Mouse (Mus musculus) neural tube, embryonic 14.5 days (tissue): Measurements from ENCODE around the gene Adgrb3. TPM values are rescaled to one million over a fixed set of nuclear protein-coding genes. Genes with fewer than 3 reads are reported as not detected.

Experiments
- ATAC-seq: fragments of 200-750 bp; cut with Nextera tagmentation; 2 replicates; pipeline ENCODE4 v1.8.0; 2017; ENCODE audit warnings: low read depth, mild to moderate bottlenecking, moderate TSS enrichment, moderate library complexity
- H3K27ac ChIP-seq: fragments of 300-500 bp; sonication (generic); 2 replicates; pipeline ENCODE4 v1.5.1; 2014; ENCODE audit warnings: low read depth, mild to moderate bottlenecking, control low read depth, low read length, moderate library complexity, mixed read lengths
- H3K27me3 ChIP-seq: fragments of 300-500 bp; sonication (generic); 2 replicates; pipeline ENCODE4 v1.6.1; 2014; ENCODE audit warnings: low read length; ENCODE audit not compliant: control insufficient read depth, insufficient read depth
- H3K36me3 ChIP-seq: fragments of 300-500 bp; sonication (generic); 2 replicates; pipeline ENCODE4 v1.6.1; 2014; ENCODE audit warnings: low read length, mixed read lengths; ENCODE audit not compliant: control insufficient read depth, insufficient read depth
- H3K4me1 ChIP-seq: fragments of 300-500 bp; sonication (generic); 2 replicates; pipeline ENCODE4 v1.6.1; 2014; ENCODE audit warnings: low read length; ENCODE audit not compliant: control insufficient read depth, insufficient read depth
- H3K4me2 ChIP-seq: fragments of 300-500 bp; sonication (generic); 2 replicates; pipeline ENCODE4 v1.6.1; 2014; ENCODE audit warnings: mild to moderate bottlenecking, low read depth, low read length, control low read depth
- H3K4me3 ChIP-seq: fragments of 300-500 bp; sonication (generic); 2 replicates; pipeline ENCODE4 v1.5.1; 2014; ENCODE audit warnings: low read depth, low read length, control low read depth, mixed read lengths
- H3K9ac ChIP-seq: fragments of 300-500 bp; sonication (generic); replicated peaks from 2 replicates; pipeline ENCODE4 v1.6.1; 2014; ENCODE audit warnings: low read depth, mild to moderate bottlenecking, control low read depth, low read length, mixed read lengths
- H3K9me3 ChIP-seq: fragments of 300-500 bp; sonication (generic); 2 replicates; pipeline ENCODE4 v1.6.1; 2016; ENCODE audit warnings: low read length; ENCODE audit not compliant: control insufficient read depth
- WGBS: fragments of 180-500 bp; shearing (Covaris S2); extraction: QIAGEN DNeasy Blood & Tissue Kit; methylation state at CpG from one replicate; pipeline ENCODE4 v1.1.7; 2014; 5-methylcytosine and 5-hydroxymethylcytosine counted together
- polyA plus RNA-seq: library from polyadenylated mRNA; unstranded; fragments of >200 nt; fragmentation: Nextera tagmentation; extraction: Ambion mirVana; gene quantifications from 2 replicates; pipeline ENCODE4 v1.2.1, GENCODE M21; 2014

Gene Adgrb3
- polyA plus RNA-seq, 1 experiment from 2014 or later, result 71.2 TPM

DNA sequence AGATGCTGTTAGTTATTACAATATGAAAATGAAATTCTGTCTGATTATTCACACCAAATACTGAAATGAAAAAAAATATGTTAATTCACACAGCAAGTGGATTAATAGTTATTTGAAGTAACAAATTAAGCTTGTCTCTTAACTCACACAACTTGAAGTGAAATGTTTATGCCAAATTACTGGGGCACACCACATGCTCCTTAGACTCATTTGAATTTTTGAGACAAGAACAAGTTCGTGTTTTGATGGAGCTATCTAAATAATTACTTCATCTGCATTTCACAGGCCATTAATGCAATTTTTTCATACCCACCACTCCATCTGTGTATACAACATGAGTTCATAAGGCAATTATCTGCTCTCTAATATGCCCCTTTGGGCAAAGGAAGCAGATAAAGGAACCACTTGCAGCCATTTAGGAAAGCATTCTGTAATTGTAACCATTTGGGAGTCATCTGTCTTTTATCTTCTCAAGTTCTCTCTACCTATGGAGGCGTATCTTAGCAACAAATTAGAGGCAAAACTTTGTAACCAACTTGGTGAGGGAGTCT is 240.9 kb downstream of the Adgrb3 start:
- Histone ChIP-seq H3K27me3 (no peaks in the 10 kb centered on the region), H3K36me3 (no peaks in the 10 kb centered on the region), H3K9ac (no peak overlapping the region), H3K4me2 (no peak overlapping the region), H3K27ac (no peak overlapping the region), H3K4me1 (no peaks in the 10 kb centered on the region), H3K4me3 (no peak overlapping the region), H3K9me3 (no peaks in the 10 kb centered on the region)
- peak; percentile 41; the same call in 1 of the 2 replicates for ATAC-seq
- WGBS, result 50% methylated on average over 2 of the region's 2 CpGs

DNA sequence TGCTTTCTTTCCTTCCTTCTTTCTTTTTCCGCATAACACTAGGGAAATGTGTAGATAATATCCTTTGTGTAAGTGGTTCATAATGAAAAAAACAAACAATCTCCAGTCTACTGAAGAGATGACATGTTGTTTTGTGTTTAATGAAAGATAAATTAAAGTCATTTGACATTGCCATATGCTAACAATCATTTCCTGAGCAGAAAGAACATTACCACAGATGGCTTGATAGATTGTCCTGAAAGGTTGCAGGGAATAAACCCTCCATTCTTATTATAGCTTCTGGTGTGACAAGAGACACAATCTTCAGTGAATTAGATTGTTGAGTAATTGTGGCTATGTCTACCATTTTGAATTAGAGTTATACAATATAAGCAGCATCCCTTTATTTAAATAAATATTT is 247.8 kb downstream of the Adgrb3 start:
- H3K27ac ChIP-seq, result no peak overlapping the region
- H3K27me3 ChIP-seq, result no peaks in the 10 kb centered on the region
- H3K4me2 ChIP-seq, result no peak overlapping the region
- no peak overlapping the region for H3K4me3 ChIP-seq
- ATAC-seq, result no peak
- no peaks in the 10 kb centered on the region for H3K9me3 ChIP-seq
- 48% methylated on average over 1 of the region's 1 CpGs for whole genome bisulfite sequencing
- H3K4me1 ChIP-seq, result no peaks in the 10 kb centered on the region
- H3K36me3 ChIP-seq, result no peaks in the 10 kb centered on the region
- no peak overlapping the region for H3K9ac ChIP-seq

DNA sequence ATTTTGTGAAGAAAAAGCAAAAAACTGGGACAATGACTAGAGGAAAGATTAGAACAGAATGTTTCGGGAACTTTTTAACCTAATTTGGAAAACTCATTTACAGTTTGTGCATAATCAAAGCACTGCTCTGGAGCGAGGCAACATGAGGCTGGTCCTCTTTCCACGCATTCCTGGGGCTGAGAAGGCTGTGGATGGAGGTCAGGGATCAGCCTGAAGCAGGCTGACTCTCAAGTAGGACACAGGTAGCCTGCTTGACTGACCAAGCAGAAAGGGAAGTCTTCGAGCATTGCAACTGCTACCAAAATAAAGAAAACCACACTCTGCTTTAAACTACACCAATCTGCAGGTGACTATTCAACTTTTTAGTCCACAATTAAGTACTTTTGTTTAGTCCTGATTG is 251.7 kb downstream of the Adgrb3 start:
- Histone ChIP-seq H3K9me3 (no peaks in the 10 kb centered on the region), H3K27me3 (no peaks in the 10 kb centered on the region), H3K4me3 (no peak overlapping the region), H3K27ac (no peak overlapping the region), H3K4me1 (no peaks in the 10 kb centered on the region), H3K9ac (no peak overlapping the region), H3K4me2 (no peak overlapping the region), H3K36me3 (no peaks in the 10 kb centered on the region)
- 89% methylated on average over 4 of the region's 4 CpGs for WGBS
- no peak for ATAC-seq

DNA sequence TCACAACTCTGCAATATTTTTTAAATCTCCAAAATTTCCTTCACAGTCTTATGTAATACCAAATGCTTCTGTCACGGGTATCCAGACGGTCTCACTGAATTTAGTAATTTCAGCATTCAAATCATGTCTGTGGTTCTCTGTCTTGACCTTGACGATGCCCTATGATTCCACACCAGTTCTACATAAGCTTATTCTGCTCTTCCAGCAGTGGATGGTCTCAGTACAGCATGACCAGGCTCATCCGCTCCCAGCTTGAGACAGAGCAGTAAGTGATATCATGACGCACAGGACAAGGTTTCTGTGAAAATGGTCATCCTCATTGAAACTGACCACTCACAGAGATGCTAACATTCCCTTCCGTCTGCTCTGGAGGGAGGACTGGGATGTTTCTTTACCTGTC is 252.9 kb downstream of the Adgrb3 start:
- Histone ChIP-seq H3K9ac (no peak overlapping the region), H3K4me1 (no peaks in the 10 kb centered on the region), H3K4me2 (no peak overlapping the region), H3K27ac (no peak overlapping the region), H3K4me3 (no peak overlapping the region), H3K36me3 (no peaks in the 10 kb centered on the region), H3K27me3 (no peaks in the 10 kb centered on the region), H3K9me3 (no peaks in the 10 kb centered on the region)
- 90% methylated on average over 6 of the region's 6 CpGs for WGBS
- ATAC-seq, result no peak

DNA sequence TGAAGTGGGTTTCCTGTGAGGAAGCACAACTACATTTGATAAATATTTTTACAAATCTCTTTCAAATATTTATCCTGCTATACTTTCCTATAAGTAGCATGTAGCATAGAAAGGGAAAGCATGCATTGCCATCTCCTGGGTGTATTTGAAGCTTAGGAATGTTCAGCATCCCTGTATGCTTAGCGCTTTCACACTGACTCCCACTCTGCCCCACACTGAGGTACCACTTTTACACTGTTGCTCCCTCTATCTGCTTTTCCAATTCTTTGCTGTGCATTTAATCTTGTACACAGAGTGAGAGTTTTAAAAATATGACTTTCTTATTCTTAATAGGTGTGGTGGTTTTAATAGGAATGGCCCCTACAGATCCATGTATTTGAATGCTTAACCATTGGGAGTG is 261.4 kb downstream of the Adgrb3 start:
- ATAC-seq, result no peak
- H3K27ac ChIP-seq, result no peak overlapping the region
- WGBS, result 96% methylated on average over 1 of the region's 1 CpGs

DNA sequence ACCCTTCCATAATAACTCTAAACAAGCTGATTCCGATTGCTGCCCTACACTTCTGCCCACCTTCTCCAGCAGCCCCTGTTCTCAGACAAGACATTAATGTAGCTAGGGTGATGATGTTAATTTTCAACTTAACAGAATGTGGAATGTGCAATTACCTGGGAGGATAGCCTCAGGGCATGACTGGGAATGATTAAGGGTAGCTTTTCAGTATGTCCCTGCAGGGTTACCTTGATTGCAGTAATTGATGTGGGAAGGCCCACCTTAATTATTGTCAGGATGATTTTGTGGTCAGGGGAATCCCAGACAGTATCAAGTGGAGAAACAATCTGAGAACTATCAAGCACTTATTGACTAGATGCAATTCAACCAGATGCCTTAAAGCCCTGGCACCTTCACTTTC is 283.4 kb downstream of the Adgrb3 start:
- no peak for ATAC-seq
- Histone ChIP-seq H3K4me1 (no peaks in the 10 kb centered on the region), H3K9ac (no peak overlapping the region), H3K27me3 (no peaks in the 10 kb centered on the region), H3K4me3 (no peak overlapping the region), H3K36me3 (no peaks in the 10 kb centered on the region), H3K27ac (no peak overlapping the region), H3K9me3 (no peaks in the 10 kb centered on the region), H3K4me2 (no peak overlapping the region)
- 70% methylated on average over 1 of the region's 1 CpGs for WGBS

More for the DNA sequence above, 261.4 kb downstream of the Adgrb3 start:
- H3K36me3 ChIP-seq, result no peaks in the 10 kb centered on the region
- H3K9me3 ChIP-seq, result no peaks in the 10 kb centered on the region
- no peak overlapping the region for H3K9ac ChIP-seq
- no peak overlapping the region for H3K4me2 ChIP-seq
- H3K4me3 ChIP-seq, result no peak overlapping the region
- H3K27me3 ChIP-seq, result no peaks in the 10 kb centered on the region
- H3K4me1 ChIP-seq, result no peaks in the 10 kb centered on the region

DNA sequence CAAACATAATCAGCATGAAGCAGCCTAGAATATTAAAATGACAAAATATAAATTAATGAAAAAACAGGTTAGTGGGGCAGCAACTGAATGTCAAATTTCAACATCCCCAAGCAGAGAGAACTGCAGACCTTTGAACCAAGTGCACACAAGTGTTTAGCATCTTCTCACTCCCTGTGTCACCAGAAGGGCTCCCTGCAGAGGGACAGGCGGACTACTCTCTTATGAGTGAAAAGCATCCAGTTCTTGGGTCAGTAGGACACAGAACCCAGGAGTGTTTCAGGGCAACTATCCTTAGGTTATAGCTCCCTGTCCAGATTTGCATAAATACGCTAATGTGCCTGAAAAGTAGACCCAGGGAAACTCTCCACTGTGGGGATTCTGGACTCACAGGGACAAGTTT is 285.6 kb downstream of the Adgrb3 start:
- Histone ChIP-seq H3K27me3 (no peaks in the 10 kb centered on the region), H3K4me1 (no peaks in the 10 kb centered on the region), H3K4me2 (no peak overlapping the region), H3K27ac (no peak overlapping the region), H3K4me3 (no peak overlapping the region), H3K9me3 (no peaks in the 10 kb centered on the region), H3K9ac (no peak overlapping the region), H3K36me3 (no peaks in the 10 kb centered on the region)
- WGBS, result 83% methylated on average over 2 of the region's 2 CpGs
- ATAC-seq, result no peak

DNA sequence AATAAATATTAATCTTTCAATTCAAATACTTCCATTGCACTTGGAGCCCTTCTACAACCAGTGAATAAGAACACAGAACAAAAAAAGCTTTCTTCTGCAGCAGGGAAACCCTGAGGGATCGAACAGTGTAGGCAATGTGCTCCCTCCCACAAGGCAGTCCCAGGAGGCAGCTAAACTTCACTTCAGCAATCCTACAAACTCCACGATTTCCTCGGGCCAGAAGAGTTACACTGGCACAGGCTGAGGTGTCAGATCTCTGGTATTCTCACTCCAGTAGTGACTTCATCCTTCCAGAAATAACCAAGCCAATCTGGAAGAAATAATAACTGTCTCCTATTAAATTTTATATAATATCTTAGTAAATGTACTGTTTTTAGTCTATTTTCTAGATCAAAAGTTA is 286.6 kb downstream of the Adgrb3 start:
- Histone ChIP-seq H3K9ac (no peak overlapping the region), H3K9me3 (no peaks in the 10 kb centered on the region), H3K4me2 (no peak overlapping the region), H3K36me3 (no peaks in the 10 kb centered on the region), H3K27ac (no peak overlapping the region), H3K27me3 (no peaks in the 10 kb centered on the region), H3K4me3 (no peak overlapping the region), H3K4me1 (no peaks in the 10 kb centered on the region)
- WGBS, result 48% methylated on average over 3 of the region's 3 CpGs
- ATAC-seq, result no peak

DNA sequence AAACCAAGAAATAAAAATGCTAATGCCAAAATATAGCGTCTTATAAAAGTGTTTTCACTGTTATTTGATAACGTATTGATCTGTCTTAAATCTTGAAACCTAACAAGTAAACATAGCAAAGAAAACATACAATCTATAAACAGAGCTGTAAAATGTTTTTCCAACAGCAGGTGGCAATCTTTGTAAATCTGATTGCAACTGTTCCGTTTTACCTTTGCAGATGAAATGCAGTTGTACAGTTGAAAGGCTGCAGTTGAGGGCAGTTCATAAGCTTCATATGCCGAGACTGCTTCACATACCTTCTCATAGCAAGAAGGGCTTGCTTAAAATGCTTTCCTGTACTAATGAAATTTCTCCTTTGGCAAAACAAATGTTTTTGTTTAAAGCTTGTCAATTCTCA is 302.5 kb downstream of the Adgrb3 start:
- no peak overlapping the region for H3K4me3 ChIP-seq
- no peaks in the 10 kb centered on the region for H3K4me1 ChIP-seq
- H3K9me3 ChIP-seq, result no peaks in the 10 kb centered on the region
- 65% methylated on average over 4 of the region's 4 CpGs for WGBS
- no peaks in the 10 kb centered on the region for H3K27me3 ChIP-seq
- 0 out of 2 replicates have a peak, but pooled peaks cover 4% of the 10 kb centered on the region for H3K36me3 ChIP-seq
- H3K9ac ChIP-seq, result no peak overlapping the region
- no peak for ATAC-seq
- H3K27ac ChIP-seq, result no peak overlapping the region
- no peak overlapping the region for H3K4me2 ChIP-seq
